In the genomic region with DNA sequence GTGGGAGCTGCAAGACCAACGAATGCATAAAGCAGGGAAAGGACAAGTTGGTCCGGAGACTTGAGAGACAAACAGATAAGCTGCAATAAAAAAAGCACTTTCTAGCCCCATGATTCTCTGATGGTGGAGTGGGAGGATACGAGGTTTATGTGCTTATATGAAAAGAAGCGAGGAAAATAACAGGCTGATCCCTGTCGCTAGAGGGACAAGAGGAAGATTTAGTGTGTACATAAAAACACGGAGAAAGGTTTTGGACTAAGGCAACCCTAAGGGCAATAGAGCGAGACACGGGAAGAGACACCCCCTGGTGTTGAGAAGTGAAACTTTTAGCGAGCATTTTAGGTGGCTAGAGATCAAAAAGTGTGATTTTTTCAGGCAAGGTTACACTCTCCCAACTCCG, we compare ENCODE assay signal across 8 mouse cellular contexts. TPM values are rescaled to one million over a fixed set of nuclear protein-coding genes. Genes with fewer than 3 reads are reported as not detected.
A peak's percentile ranks its signal among the peaks of the same experiment; 100 is the strongest.
DNase-seq lines count a peak whose midpoint lies in the region; ATAC-seq and TF ChIP-seq lines count a peak whose summit lies in the region.

No protein-coding gene starts in this region.

- WGBS in spleen, adult 2 months, result 2% methylated on average over 10 of the region's 10 CpGs
- under 1% methylated on average over 10 of the region's 10 CpGs for WGBS in heart, postnatal 0 days
- under 1% methylated on average over 10 of the region's 10 CpGs for whole genome bisulfite sequencing in limb, embryonic 13.5 days
- WGBS in midbrain, embryonic 15.5 days, result 2% methylated on average over 10 of the region's 10 CpGs

- H3K9ac ChIP-seq in heart, postnatal 0 days (replicated peaks; ENCODE audit: low read depth, low read length), result peak overlapping the region; percentile 77
- peak overlapping the region; percentile 99 for H3K9ac ChIP-seq in limb, embryonic 13.5 days
- peak overlapping the region; percentile 31; the same call in 1 of the 2 replicates for H3K9ac ChIP-seq in midbrain, embryonic 15.5 days

- H3K27me3 ChIP-seq in spleen, adult 2 months (ENCODE audit: control insufficient read depth, insufficient read depth, low read length), result peaks cover 25% of the 10 kb centered on the region
- no peaks in the 10 kb centered on the region for H3K27me3 ChIP-seq in heart, postnatal 0 days (ENCODE audit: control insufficient read depth, insufficient read depth, low read length)
- no peaks in the 10 kb centered on the region for H3K27me3 ChIP-seq in limb, embryonic 13.5 days
- peaks cover 25% of the 10 kb centered on the region for H3K27me3 ChIP-seq in midbrain, embryonic 15.5 days (replicated peaks)

- peaks cover 24% of the 10 kb centered on the region for H3K4me1 ChIP-seq in spleen, adult 2 months (ENCODE audit: control insufficient read depth, insufficient read depth, insufficient read length)
- H3K4me1 ChIP-seq in heart, postnatal 0 days (ENCODE audit: control insufficient read depth, insufficient read depth), result peaks cover 24% of the 10 kb centered on the region
- peaks cover 29% of the 10 kb centered on the region for H3K4me1 ChIP-seq in limb, embryonic 13.5 days
- H3K4me1 ChIP-seq in midbrain, embryonic 15.5 days, result peaks cover 43% of the 10 kb centered on the region

- peak overlapping the region; percentile 55 for H3K4me3 ChIP-seq in spleen, adult 2 months (ENCODE audit: extremely low read depth, insufficient read depth, insufficient read length)
- peak overlapping the region; percentile 77 for H3K4me3 ChIP-seq in heart, postnatal 0 days (ENCODE audit: low read depth, low read length)
- peak overlapping the region; percentile 99 for H3K4me3 ChIP-seq in limb, embryonic 13.5 days
- H3K4me3 ChIP-seq in midbrain, embryonic 15.5 days, result peak overlapping the region; percentile 57

- H3K9me3 ChIP-seq in heart, postnatal 0 days (replicated peaks; ENCODE audit: control insufficient read depth, low read length), result no peaks in the 10 kb centered on the region
- H3K9me3 ChIP-seq in limb, embryonic 13.5 days, result no peaks in the 10 kb centered on the region
- no peaks in the 10 kb centered on the region for H3K9me3 ChIP-seq in midbrain, embryonic 15.5 days

- no peaks in the 10 kb centered on the region for H3K36me3 ChIP-seq in spleen, adult 2 months (ENCODE audit: control insufficient read depth, insufficient read depth, low read length)
- no peaks in the 10 kb centered on the region for H3K36me3 ChIP-seq in heart, postnatal 0 days (replicated peaks; ENCODE audit: control insufficient read depth, insufficient read depth, low read length)
- peaks cover 12% of the 10 kb centered on the region for H3K36me3 ChIP-seq in limb, embryonic 13.5 days
- H3K36me3 ChIP-seq in midbrain, embryonic 15.5 days (replicated peaks), result no peaks in the 10 kb centered on the region

- TF ChIP-seq CTCF in spleen, adult 2 months (IDR thresholded peaks at IDR 0.05; ENCODE audit: extremely low read depth, insufficient read depth, insufficient read length, insufficient replicate concordance), result peak; percentile 33; the same call in 1 of the 2 replicates
- TF ChIP-seq CTCF in heart, postnatal 0 days (IDR thresholded peaks at IDR 0.05; ENCODE audit: low read depth), result peak; percentile 67

- H3K27ac ChIP-seq in spleen, adult 2 months (ENCODE audit: insufficient read depth, low read length), result 0 out of 2 replicates have a peak overlapping the region, but pooled peaks have one; percentile 13
- peak overlapping the region; percentile 78 for H3K27ac ChIP-seq in heart, postnatal 0 days (ENCODE audit: low read depth)
- peak overlapping the region; percentile 95 for H3K27ac ChIP-seq in limb, embryonic 13.5 days
- peak overlapping the region; percentile 71; the same call in 1 of the 2 replicates for H3K27ac ChIP-seq in midbrain, embryonic 15.5 days

- no peak for TF ChIP-seq EP300 in heart, postnatal 0 days (IDR thresholded peaks at IDR 0.05; ENCODE audit: low read depth)

- ATAC-seq in heart, postnatal 0 days (ENCODE audit: insufficient read depth, low read depth), result peak; percentile 44; the same call in 1 of the 2 replicates
- ATAC-seq in limb, embryonic 13.5 days (ENCODE audit: low FRiP score, low read depth), result peak; percentile 7; the same call in 1 of the 2 replicates
- no peak for ATAC-seq in midbrain, embryonic 15.5 days (replicated peaks)

- peak overlapping the region; percentile 88 for H3K4me2 ChIP-seq in heart, postnatal 0 days (ENCODE audit: low read depth, low read length)
- peak overlapping the region; percentile 91 for H3K4me2 ChIP-seq in limb, embryonic 13.5 days (replicated peaks)
- H3K4me2 ChIP-seq in midbrain, embryonic 15.5 days, result peak overlapping the region; percentile 93

- TF ChIP-seq POLR2A in spleen, adult 2 months (IDR thresholded peaks at IDR 0.05; ENCODE audit: low read depth, low read length), result no peak

- peak; percentile 29 to 47 for DNase-seq in spleen, adult 2 months (ENCODE audit: low read depth in 1 of 2, low spot score in 2 of 2)
- no peak for DNase-seq in spleen, adult 12 weeks (ENCODE audit: low spot score)
- peak; percentile 45 for DNase-seq in c-Kit-positive CD71-positive TER-119-positive erythroid progenitor cells, embryonic 14.5 days (ENCODE audit: low spot score)
- peak; percentile 79 for DNase-seq in heart, postnatal 0 days (ENCODE audit: low spot score)
- DNase-seq in cerebellum, adult 18-20 months, result no peak
- DNase-seq in frontal cortex, postnatal 14 days (ENCODE audit: low spot score in 2 of 2), result no peak

RNA-seq across cellular contexts. Expression of gene Ajuba, which starts 0.7 kb away (rescaled TPM):
- 3.0 and 3.9 TPM in 2 replicates for polyA plus RNA-seq in spleen, adult 2 months (2012; rRNA removed)
- 24.8 and 32.5 TPM in 2 replicates for total RNA-seq in heart, postnatal 0 days (2014; rRNA removed; ENCODE audit: low replicate concordance)
- polyA plus RNA-seq in heart, postnatal 0 days (2015; fragmentation: Nextera tagmentation; extraction: Ambion mirVana), result 9.9 and 11.3 TPM in 2 replicates
- polyA plus RNA-seq in limb, embryonic 13.5 days (2015; fragmentation: Nextera tagmentation; extraction: Ambion mirVana), result 48.8 and 54.4 TPM in 2 replicates
- 8.7 and 11.2 TPM in 2 replicates for polyA plus RNA-seq in midbrain, embryonic 15.5 days (2015; fragmentation: Nextera tagmentation; extraction: Ambion mirVana)

RNA-seq across cellular contexts. Expression of gene Haus4, which starts 23.6 kb away (rescaled TPM):
- polyA plus RNA-seq in spleen, adult 2 months (2012; rRNA removed), result 12.8 and 15.1 TPM in 2 replicates
- 84.6 and 109 TPM in 2 replicates for total RNA-seq in heart, postnatal 0 days (2014; rRNA removed; ENCODE audit: low replicate concordance)
- 26.3 and 27.0 TPM in 2 replicates for polyA plus RNA-seq in heart, postnatal 0 days (2015; fragmentation: Nextera tagmentation; extraction: Ambion mirVana)
- 51.0 and 52.3 TPM in 2 replicates for polyA plus RNA-seq in limb, embryonic 13.5 days (2015; fragmentation: Nextera tagmentation; extraction: Ambion mirVana)
- polyA plus RNA-seq in midbrain, embryonic 15.5 days (2015; fragmentation: Nextera tagmentation; extraction: Ambion mirVana), result 14.2 and 14.8 TPM in 2 replicates

RNA-seq across cellular contexts. Expression of gene 4931414P19Rik, which starts 27.7 kb away (rescaled TPM):
- 4.2 and 6.0 TPM in 2 replicates for polyA plus RNA-seq in spleen, adult 2 months (2012; rRNA removed)
- 5.3 and 12.4 TPM in 2 replicates for total RNA-seq in heart, postnatal 0 days (2014; rRNA removed; ENCODE audit: low replicate concordance)
- 3.3 and 4.0 TPM in 2 replicates for polyA plus RNA-seq in heart, postnatal 0 days (2015; fragmentation: Nextera tagmentation; extraction: Ambion mirVana)
- polyA plus RNA-seq in limb, embryonic 13.5 days (2015; fragmentation: Nextera tagmentation; extraction: Ambion mirVana), result 7.6 and 8.0 TPM in 2 replicates
- polyA plus RNA-seq in midbrain, embryonic 15.5 days (2015; fragmentation: Nextera tagmentation; extraction: Ambion mirVana), result 6.7 and 9.0 TPM in 2 replicates

RNA-seq across cellular contexts. Expression of gene Psmb5, which starts 39.8 kb away (rescaled TPM):
- polyA plus RNA-seq in spleen, adult 2 months (2012; rRNA removed), result 82.5 and 102 TPM in 2 replicates
- 207 TPM in 2 replicates for total RNA-seq in heart, postnatal 0 days (2014; rRNA removed; ENCODE audit: low replicate concordance)
- polyA plus RNA-seq in heart, postnatal 0 days (2015; fragmentation: Nextera tagmentation; extraction: Ambion mirVana), result 342 and 350 TPM in 2 replicates
- polyA plus RNA-seq in limb, embryonic 13.5 days (2015; fragmentation: Nextera tagmentation; extraction: Ambion mirVana), result 394 and 410 TPM in 2 replicates
- polyA plus RNA-seq in midbrain, embryonic 15.5 days (2015; fragmentation: Nextera tagmentation; extraction: Ambion mirVana), result 445 and 463 TPM in 2 replicates

RNA-seq across cellular contexts. Expression of gene Psmb11, which starts 43.2 kb away (rescaled TPM):
- not detected in 2 replicates for polyA plus RNA-seq in spleen, adult 2 months (2012; rRNA removed)
- total RNA-seq in heart, postnatal 0 days (2014; rRNA removed; ENCODE audit: low replicate concordance), result not detected in 2 replicates
- not detected in 2 replicates for polyA plus RNA-seq in heart, postnatal 0 days (2015; fragmentation: Nextera tagmentation; extraction: Ambion mirVana)
- 0.11 TPM in 1 of 2 replicates, not detected in the other for polyA plus RNA-seq in limb, embryonic 13.5 days (2015; fragmentation: Nextera tagmentation; extraction: Ambion mirVana)
- polyA plus RNA-seq in midbrain, embryonic 15.5 days (2015; fragmentation: Nextera tagmentation; extraction: Ambion mirVana), result not detected in 2 replicates

Comparison
In these comparisons a context has a peak if more than half of its experiments do, and no peak if none do; other contexts are left out.
1. DNase-seq: peak in spleen, adult 2 months (2 of 2), c-Kit-positive CD71-positive TER-119-positive erythroid progenitor cells, embryonic 14.5 days (single experiment) and heart, postnatal 0 days (single experiment); none in spleen, adult 12 weeks (single experiment), cerebellum, adult 18-20 months (0 of 2) and frontal cortex, postnatal 14 days (0 of 2).
2. H3K27ac ChIP-seq: peak in every context shown above with its lines; median percentile 95 in limb, embryonic 13.5 days; 78 in heart, postnatal 0 days; 71 in midbrain, embryonic 15.5 days; 13 in spleen, adult 2 months.
3. H3K9ac ChIP-seq: peak in every context shown above with its lines; median percentile 99 in limb, embryonic 13.5 days; 77 in heart, postnatal 0 days; 31 in midbrain, embryonic 15.5 days.
4. Peak in every context shown above with its lines, with median percentiles within 50 percentile points of each other: H3K4me3 ChIP-seq and H3K4me2 ChIP-seq.